Mouse (Mus musculus) heart, embryonic 13.5 days (tissue): ENCODE measurements around the gene Calr. TPM values are rescaled to one million over a fixed set of nuclear protein-coding genes. Genes with fewer than 3 reads are reported as not detected.

ENCODE experiments used
- ATAC-seq: fragments of 200-750 bp; cut with Nextera tagmentation; 2 replicates; pipeline ENCODE4 v1.8.0; 2017; ENCODE audit warnings: moderate TSS enrichment; ENCODE audit not compliant: insufficient number of reproducible peaks, low FRiP score, low TSS enrichment; ENCODE audit errors: extremely low read depth
- H3K27ac ChIP-seq: fragments of 300-500 bp; sonication (generic); replicated peaks from 2 replicates; pipeline ENCODE4 v1.5.1; 2015; ENCODE audit warnings: moderate library complexity, mild to moderate bottlenecking, inconsistent platforms
- H3K27me3 ChIP-seq: fragments of 300-500 bp; sonication (generic); replicated peaks from 2 replicates; pipeline ENCODE4 v1.6.1; 2015; ENCODE audit warnings: mild to moderate bottlenecking, inconsistent platforms
- H3K36me3 ChIP-seq: fragments of 300-500 bp; sonication (generic); 2 replicates; pipeline ENCODE4 v1.6.1; 2015; ENCODE audit warnings: mild to moderate bottlenecking, inconsistent platforms
- H3K4me1 ChIP-seq: fragments of 300-500 bp; sonication (generic); 2 replicates; pipeline ENCODE4 v1.6.1; 2015; ENCODE audit warnings: inconsistent platforms
- H3K4me2 ChIP-seq: fragments of 300-500 bp; sonication (generic); 2 replicates; pipeline ENCODE4 v1.6.1; 2015; ENCODE audit warnings: inconsistent platforms, mild to moderate bottlenecking, moderate library complexity
- H3K4me3 ChIP-seq: fragments of 300-500 bp; sonication (generic); 2 replicates; pipeline ENCODE4 v1.5.1; 2015; ENCODE audit warnings: moderate library complexity, mild to moderate bottlenecking, inconsistent platforms
- H3K9ac ChIP-seq: fragments of 300-500 bp; sonication (generic); 2 replicates; pipeline ENCODE4 v1.6.1; 2015; ENCODE audit warnings: inconsistent platforms, mild to moderate bottlenecking, moderate library complexity
- H3K9me3 ChIP-seq: fragments of 300-500 bp; sonication (generic); 2 replicates; pipeline ENCODE4 v1.6.1; 2016; ENCODE audit warnings: inconsistent platforms
- WGBS: fragments of 180-500 bp; shearing (Covaris S2); methylation state at CpG from one replicate; pipeline ENCODE4 v1.1.7; 2015; ENCODE audit warnings: mixed read lengths; 5-methylcytosine and 5-hydroxymethylcytosine counted together
- polyA plus RNA-seq: library from polyadenylated mRNA; unstranded; fragments of >200 nt; fragmentation: Nextera tagmentation; extraction: Ambion mirVana; gene quantifications from 2 replicates; pipeline ENCODE4 v1.2.1, GENCODE M21; 2015

Gene Calr
- polyA plus RNA-seq: 711 and 772 TPM in 2 replicates

DNA sequence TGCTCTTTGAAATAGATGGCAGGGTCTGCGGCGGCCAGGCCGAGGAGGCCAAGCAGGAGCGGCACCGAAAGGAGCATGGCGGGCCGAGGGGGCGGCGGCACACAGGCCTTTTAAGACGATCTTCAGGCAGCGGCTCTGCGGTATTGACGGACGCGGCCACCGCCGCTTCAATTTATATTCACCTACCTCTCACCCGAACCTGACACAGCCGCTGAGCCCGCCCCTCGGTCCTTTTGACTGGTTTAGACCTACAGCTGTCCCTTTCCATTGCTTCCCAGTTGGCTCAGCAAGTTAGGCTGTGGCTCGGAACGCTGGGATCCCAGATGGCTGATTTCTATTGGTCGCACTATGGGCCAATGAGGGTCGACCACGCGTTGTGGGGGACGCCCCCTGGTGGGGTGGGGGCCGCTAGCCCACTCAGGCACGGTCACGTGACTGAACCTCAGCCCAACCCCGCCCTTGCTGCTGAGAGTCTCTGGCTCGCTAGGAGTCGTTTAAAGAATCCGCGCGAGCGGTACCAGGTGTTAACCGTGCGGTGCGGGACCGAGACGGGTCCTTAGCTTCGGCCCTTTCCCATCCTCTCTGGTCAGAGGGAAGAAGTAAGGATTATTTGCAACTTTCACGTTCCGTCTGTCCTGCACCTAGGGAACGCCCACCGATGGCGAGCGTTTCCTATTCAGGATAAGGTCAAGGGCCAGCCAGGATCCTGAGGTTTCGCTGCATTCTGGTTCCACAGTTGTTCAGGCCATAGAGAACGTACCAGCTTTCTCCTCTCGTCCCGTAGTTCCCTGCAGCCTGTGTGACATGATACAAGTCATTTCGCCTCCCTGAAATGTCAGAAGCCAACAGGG lies at the start of gene Calr:
Gene Calr (minus strand): TSS at position 213 of the 851 bp plus-strand sequence.
- Histone ChIP-seq H3K9me3 (no peaks in the 10 kb centered on the region), H3K9ac (peak within 1 kb of the TSS; percentile 98), H3K36me3 (peaks cover 39% of the 10 kb centered on the region), H3K4me1 (peaks cover 40% of the 10 kb centered on the region), H3K27ac (peak within 1 kb of the TSS; percentile 92), H3K4me3 (peak within 1 kb of the TSS; percentile 97), H3K4me2 (peak within 1 kb of the TSS; percentile 92), H3K27me3 (no peaks in the 10 kb centered on the region)
- ATAC-seq: peak; percentile 100
- WGBS: under 1% methylated on average over 55 of the region's 55 CpGs

DNA sequence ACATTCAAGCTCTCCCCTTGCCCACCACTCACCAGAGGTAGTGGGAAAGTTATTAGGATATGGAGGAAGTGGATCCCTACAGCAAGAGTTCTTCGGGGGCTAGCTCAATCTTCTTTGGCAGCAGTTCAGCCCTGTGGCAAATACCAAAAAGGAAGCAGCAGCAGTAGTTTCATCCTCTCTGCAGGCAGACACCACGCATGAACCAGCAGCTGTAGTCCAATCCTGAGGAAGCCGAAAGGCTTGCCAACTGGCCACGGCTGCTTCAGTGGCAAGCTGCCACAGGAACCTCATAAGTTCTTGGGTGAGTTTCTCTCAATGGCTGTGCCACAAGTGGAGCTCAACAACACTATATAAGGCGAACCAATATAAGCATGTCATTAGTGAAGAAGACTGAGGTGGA lies 49.2 kb upstream of the Calr start:
- Histone ChIP-seq H3K4me2 (no peak overlapping the region), H3K9me3 (no peaks in the 10 kb centered on the region), H3K4me3 (no peak overlapping the region), H3K9ac (no peak overlapping the region), H3K27me3 (peaks cover 9% of the 10 kb centered on the region), H3K4me1 (peaks cover 20% of the 10 kb centered on the region), H3K36me3 (no peaks in the 10 kb centered on the region), H3K27ac (no peak overlapping the region)
- no peak for ATAC-seq
- WGBS: 80% methylated on average over 5 of the region's 5 CpGs

DNA sequence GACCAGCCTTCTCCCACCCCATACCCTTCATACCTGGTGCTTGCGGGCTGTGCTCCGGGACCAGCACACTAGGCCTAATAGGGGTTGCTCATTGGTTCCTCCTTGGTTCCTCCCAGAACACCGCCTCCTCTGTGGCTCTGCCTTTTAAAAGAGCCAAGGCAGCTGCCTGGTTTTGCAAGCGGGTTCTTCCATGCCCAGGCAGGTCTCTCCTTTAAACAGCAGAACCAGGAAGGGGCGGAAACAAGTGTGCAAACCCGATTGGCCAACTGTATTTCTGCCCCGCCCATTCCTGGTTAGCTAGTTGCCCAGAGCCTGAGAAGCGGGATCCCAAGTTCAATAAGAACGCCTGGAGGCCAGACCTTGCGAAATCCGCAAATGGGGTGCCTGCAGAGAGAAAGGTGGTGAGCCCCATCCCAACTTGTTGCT lies 47.0 kb upstream of the Calr start, which contains the start of gene Gcdh:
Gene Gcdh (minus strand): TSS at position 213 of the 426 bp plus-strand sequence.
- Histone ChIP-seq H3K4me1 (peaks cover 18% of the 10 kb centered on the region), H3K27ac (no peak within 1 kb of the TSS; the same call in 1 of the 2 replicates), H3K4me3 (peak within 1 kb of the TSS; percentile 68), H3K36me3 (peaks cover 16% of the 10 kb centered on the region), H3K9me3 (no peaks in the 10 kb centered on the region), H3K9ac (peak within 1 kb of the TSS; percentile 85), H3K27me3 (no peaks in the 10 kb centered on the region), H3K4me2 (peak within 1 kb of the TSS; percentile 77)
- peak; percentile 82 for ATAC-seq
- WGBS: under 1% methylated on average over 11 of the region's 11 CpGs

DNA sequence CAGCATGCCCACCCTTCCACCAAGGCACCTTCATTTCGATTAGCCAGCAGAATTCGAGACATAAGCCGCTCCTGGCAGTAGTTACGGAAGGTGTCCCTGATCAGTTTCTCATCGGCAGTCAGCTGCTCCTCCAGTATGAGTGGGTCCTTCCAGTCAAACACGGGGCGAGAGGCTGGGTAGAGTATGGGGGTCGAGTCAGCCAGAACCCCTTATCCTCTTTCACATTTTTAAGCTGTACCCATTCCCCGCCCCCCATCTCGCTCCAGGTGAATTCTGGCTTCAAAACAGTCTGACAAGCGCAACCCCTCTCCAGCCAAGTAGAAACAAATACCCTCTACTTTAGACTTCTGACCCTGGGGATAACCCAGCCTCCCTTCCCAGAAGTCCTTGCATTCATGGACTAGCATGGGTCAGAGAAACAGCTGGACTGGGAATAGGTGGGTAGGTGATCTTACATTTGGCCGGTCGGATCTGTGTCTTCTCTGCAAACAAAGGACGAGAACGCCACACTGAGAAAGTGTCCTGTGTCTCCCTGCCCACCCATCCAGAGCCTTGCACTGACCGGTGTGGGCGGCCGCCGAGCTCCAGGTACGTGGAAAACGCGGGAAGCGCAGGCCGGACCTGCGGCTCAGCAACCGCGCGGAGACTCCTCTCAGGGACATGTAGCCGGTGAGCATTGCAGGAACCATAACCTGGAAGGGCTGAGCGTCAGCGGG lies 46.4 kb upstream of the Calr start:
- peak overlapping the region; percentile 77 for H3K4me2 ChIP-seq
- ATAC-seq: no peak
- H3K9ac ChIP-seq: peak overlapping the region; percentile 85
- H3K4me3 ChIP-seq: peak overlapping the region; percentile 68
- H3K9me3 ChIP-seq: no peaks in the 10 kb centered on the region
- WGBS: 11% methylated on average over 31 of the region's 31 CpGs
- peaks cover 22% of the 10 kb centered on the region for H3K36me3 ChIP-seq
- peaks cover 18% of the 10 kb centered on the region for H3K4me1 ChIP-seq
- no peaks in the 10 kb centered on the region for H3K27me3 ChIP-seq
- no peak overlapping the region; the same call in 1 of the 2 replicates for H3K27ac ChIP-seq

DNA sequence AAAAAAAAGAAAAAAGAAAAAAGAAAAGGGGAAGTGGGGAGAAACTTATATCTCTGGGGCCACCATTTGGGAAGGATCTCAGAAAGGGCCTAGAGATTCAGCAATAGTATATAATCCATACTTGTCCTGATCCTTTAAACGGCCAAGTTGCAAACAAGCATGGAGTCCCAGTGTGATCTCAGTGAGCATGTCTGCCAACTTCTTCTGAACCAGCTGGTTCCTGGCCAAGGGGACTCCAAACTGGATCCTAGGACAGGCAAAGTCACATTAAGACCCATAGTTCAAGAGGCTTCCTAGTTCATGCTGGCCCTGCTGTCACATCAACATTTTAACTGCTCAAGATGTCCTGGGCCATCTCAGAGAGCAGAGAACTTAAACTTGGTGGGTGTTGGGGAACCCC lies 42.4 kb upstream of the Calr start:
- no peak overlapping the region for H3K27ac ChIP-seq
- peaks cover 47% of the 10 kb centered on the region for H3K36me3 ChIP-seq
- 82% methylated on average over 1 of the region's 1 CpGs for WGBS
- H3K27me3 ChIP-seq: no peaks in the 10 kb centered on the region
- no peak overlapping the region for H3K9ac ChIP-seq
- H3K4me1 ChIP-seq: peaks cover 12% of the 10 kb centered on the region
- ATAC-seq: no peak
- H3K4me3 ChIP-seq: no peak overlapping the region
- no peak overlapping the region for H3K4me2 ChIP-seq
- H3K9me3 ChIP-seq: no peaks in the 10 kb centered on the region

DNA sequence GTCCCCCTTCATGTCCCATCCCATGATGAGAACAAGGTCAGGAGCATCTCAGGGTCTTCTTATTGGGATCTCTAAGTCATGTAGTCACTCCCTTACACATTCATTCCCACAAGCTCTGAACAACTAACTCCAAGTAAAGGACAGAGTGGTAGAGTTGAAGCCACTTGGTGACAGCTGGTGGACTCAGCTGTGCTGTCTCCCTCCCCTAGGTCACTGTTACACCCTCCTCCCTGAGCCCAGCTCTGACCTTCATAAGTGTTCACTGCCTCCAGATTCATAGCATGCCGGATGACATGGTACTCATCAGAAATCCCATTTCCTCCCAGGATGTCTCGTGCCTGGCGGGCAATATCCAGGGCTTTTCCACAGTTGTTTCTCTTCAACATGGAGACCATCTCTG lies 41.5 kb upstream of the Calr start:
- Histone ChIP-seq H3K27me3 (no peaks in the 10 kb centered on the region), H3K27ac (no peak overlapping the region), H3K4me3 (no peak overlapping the region), H3K4me2 (no peak overlapping the region), H3K4me1 (peaks cover 10% of the 10 kb centered on the region), H3K9ac (no peak overlapping the region), H3K9me3 (no peaks in the 10 kb centered on the region), H3K36me3 (peaks cover 47% of the 10 kb centered on the region)
- 92% methylated on average over 3 of the region's 3 CpGs for WGBS
- no peak for ATAC-seq

DNA sequence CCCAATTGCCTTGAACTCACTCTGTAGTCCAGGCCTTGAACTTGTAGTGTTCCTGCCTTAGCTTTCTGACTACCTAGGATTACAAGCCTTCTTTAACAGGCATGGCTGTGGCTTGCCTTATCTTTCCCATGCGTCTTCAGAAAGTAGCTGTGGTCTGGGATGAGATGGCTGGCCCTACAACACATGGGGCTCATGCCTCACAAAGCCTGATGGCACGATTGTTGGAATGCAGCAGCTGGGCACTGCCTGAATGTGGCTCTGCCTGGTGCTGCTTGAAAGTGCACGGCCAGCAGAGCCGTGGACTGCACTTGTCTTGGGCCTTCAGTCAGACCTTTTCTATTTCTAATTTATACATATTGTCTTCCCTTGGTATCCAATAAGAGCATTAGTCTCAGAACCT lies 38.0 kb upstream of the Calr start:
- Histone ChIP-seq H3K27me3 (no peaks in the 10 kb centered on the region), H3K4me2 (no peak overlapping the region), H3K4me3 (no peak overlapping the region), H3K36me3 (peaks cover 40% of the 10 kb centered on the region), H3K27ac (no peak overlapping the region), H3K9ac (no peak overlapping the region), H3K9me3 (no peaks in the 10 kb centered on the region), H3K4me1 (no peaks in the 10 kb centered on the region)
- no peak for ATAC-seq
- WGBS: 80% methylated on average over 4 of the region's 4 CpGs

DNA sequence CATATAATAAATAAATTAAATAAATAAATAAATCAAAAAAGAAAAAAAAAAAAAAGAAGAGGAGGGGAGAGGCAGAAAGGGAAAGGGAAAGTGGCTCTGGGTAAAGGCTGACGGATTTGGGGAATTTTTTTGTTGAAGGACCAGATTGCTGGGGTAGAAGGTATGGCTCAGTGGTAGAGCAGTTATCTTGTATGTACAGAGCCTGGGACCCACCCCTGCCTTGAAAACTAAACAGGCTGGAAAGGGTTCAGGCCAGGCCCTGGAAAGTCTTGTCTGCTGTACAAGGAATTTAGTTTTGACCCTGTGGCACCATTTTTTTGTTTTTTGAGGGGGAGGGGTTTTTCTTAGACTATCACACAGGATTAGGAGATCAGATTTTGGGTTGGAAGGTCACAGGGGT lies 32.2 kb upstream of the Calr start:
- Histone ChIP-seq H3K9ac (no peak overlapping the region), H3K4me2 (no peak overlapping the region), H3K4me3 (no peak overlapping the region), H3K4me1 (no peaks in the 10 kb centered on the region), H3K9me3 (no peaks in the 10 kb centered on the region), H3K36me3 (no peaks in the 10 kb centered on the region), H3K27ac (no peak overlapping the region), H3K27me3 (no peaks in the 10 kb centered on the region)
- ATAC-seq: no peak
- 66% methylated on average over 1 of the region's 1 CpGs for WGBS

DNA sequence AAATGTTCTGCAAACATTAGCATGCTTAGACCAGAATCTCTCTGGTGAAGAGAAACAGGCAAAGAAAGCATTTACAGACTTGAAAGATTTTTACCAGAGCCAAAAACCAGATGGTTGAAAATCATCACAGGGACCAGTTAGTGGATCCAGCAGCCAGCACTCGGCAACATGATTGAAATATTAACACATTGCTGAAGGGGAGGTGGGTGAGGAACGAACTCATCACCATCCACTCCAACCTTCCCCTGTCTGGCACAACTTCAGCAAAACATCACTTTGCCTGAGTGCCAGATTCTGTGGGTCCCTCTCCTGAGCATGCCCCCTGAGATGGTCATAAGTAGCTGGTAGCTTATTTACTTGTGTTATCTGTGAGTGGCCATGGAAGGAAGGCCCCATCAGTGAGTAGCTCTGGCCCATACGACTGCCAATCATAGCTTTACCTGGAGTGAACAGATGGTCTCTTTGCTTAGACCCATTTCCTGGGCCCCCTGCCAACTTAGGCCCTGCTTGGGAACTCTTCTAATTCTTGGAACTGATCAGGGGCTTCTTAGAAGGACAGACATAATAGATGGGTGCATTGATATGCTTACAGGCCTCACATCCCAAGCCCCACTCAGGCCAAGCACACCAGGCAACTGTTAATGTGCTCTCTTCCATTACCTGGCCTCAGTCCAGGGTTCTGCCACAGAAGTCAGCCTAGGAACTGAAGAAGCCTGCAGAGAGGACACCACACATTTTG lies 30.7 kb upstream of the Calr start:
- H3K9me3 ChIP-seq: no peaks in the 10 kb centered on the region
- H3K27me3 ChIP-seq: no peaks in the 10 kb centered on the region
- H3K27ac ChIP-seq: no peak overlapping the region
- peaks cover 7% of the 10 kb centered on the region for H3K4me1 ChIP-seq
- no peaks in the 10 kb centered on the region for H3K36me3 ChIP-seq
- WGBS: 72% methylated on average over 3 of the region's 3 CpGs
- no peak for ATAC-seq
- no peak overlapping the region for H3K9ac ChIP-seq
- no peak overlapping the region for H3K4me2 ChIP-seq
- H3K4me3 ChIP-seq: no peak overlapping the region

DNA sequence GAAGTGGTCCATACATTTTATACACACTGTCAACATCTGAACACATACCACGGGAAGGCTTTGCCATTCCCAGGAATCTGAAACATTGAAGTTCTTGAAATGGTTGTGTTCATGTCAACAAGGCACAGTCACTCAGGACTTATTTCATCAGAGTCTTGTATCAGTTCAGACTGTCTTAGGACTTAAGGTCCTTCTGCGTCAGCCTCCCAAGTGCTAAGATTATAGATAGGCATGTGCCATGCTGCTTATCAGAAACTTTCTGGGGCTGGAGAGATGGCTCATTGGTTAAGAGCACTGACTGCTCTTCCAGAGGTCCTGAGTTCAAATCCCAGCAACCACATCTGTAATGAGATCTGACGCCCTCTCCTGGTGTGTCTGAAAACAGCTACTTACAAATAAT lies 27.6 kb upstream of the Calr start:
- no peak overlapping the region for H3K4me3 ChIP-seq
- H3K27ac ChIP-seq: no peak overlapping the region
- H3K4me2 ChIP-seq: no peak overlapping the region
- no peaks in the 10 kb centered on the region for H3K27me3 ChIP-seq
- ATAC-seq: no peak
- no peaks in the 10 kb centered on the region for H3K9me3 ChIP-seq
- no peak overlapping the region for H3K9ac ChIP-seq
- H3K4me1 ChIP-seq: peaks cover 16% of the 10 kb centered on the region
- peaks cover 9% of the 10 kb centered on the region for H3K36me3 ChIP-seq
- 80% methylated on average over 3 of the region's 3 CpGs for WGBS

DNA sequence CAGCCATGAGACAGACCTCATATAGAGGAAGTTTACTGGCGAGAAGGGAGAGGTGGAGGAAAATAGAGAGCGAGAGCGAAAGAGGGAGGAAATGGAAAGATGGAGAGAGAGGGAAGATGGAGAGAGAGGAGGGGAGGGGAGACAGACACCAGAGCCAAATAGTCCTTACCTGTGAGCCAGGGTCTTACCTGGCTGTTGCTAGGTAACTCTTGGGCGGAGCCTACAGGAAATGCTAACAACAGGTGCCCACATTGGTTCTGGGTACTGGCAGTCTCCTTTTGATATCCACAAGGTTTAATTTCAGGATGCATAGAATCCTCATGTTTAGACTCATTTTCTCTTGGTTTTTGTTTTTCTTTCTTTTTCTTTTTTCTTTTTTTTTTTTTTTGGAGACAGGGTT lies 26.3 kb upstream of the Calr start:
- Histone ChIP-seq H3K4me1 (peaks cover 16% of the 10 kb centered on the region), H3K36me3 (peaks cover 22% of the 10 kb centered on the region), H3K27ac (no peak overlapping the region), H3K4me3 (peak overlapping the region; percentile 59), H3K9me3 (no peaks in the 10 kb centered on the region), H3K9ac (peak overlapping the region; percentile 80), H3K27me3 (no peaks in the 10 kb centered on the region), H3K4me2 (peak overlapping the region; percentile 98)
- 72% methylated on average over 4 of the region's 4 CpGs for WGBS
- ATAC-seq: no peak
